Mouse (Mus musculus): ENCODE measurements around the gene 4930449I24Rik.
"Not testable (repeated sequence)": the region's sequence is repeated elsewhere in the genome, so short reads cannot be mapped to it uniquely, and the experiment has no call there.

Gene 4930449I24Rik

GRCm38 (mm10) chr5:146502099-146502498 lies at the start of gene 4930449I24Rik:
TSS of gene 4930449I24Rik (plus strand) at chr5:146502399.
- not testable (repeated sequence) for DNase-seq

GRCm38 (mm10) chr5:146453556-146453955 lies 48.6 kb upstream of the 4930449I24Rik start:
- no peak for DNase-seq

DNA sequence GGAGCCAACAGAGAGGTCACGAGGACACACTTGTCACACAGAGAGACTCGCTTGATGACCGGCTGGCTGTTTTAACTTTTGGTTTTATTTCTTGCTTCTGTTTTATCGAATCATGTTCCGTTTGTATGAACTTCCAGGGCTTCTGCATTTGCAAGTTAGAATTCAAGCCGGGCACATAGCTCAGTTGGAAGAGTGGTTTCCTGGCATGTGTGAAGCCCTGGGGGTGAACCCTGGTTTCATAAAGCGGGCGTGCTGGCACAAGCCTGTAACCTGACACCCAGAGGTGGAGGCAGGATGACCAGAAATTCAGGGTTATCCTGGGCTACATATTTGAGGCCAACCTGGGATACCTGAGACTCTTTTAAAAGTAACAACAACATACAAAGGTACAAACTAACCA lies 40.6 kb upstream of the 4930449I24Rik start:
- peak; percentile 58 to 84 for DNase-seq

DNA sequence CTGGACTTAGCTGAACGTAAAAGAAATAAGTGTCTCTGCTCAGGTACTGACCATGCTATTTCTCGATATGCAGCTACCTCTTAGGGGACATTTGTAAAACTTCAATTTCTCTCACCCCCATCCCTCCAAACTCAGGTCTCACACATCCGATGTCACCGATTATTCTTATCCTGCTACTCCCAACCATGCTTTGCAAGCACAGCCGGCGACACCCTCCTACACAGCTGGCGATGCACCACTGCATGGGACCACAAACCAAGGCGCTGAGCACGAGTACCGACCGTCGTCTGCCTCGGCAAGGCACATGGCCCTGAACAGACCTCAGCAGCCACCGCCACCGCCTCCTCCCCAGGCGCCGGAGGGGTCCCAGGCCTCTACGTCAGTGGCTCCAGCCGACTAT lies 35.5 kb upstream of the 4930449I24Rik start:
- no peak for DNase-seq

GRCm38 (mm10) chr5:146468311-146468710 lies 33.9 kb upstream of the 4930449I24Rik start:
- peak; percentile 10 to 42 for DNase-seq

DNA sequence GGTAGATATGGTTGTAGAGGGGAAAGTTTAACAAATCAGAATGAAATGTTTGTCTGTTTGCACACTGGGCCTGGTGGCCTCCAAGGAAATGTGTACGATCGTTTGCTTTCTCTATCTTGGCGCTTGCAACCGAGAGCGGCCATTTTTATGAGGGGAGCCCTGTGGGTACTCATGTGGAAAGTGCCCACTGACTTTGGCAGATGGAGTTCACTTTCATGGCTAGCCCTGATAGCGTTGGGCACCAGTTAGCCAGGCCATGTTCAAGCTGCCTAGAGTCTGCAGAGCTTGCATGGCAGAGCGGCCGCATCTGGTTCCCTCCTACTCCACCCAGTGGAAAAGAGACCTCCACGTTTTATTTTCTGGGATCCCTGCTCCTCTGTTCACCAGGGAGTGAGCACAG lies 31.4 kb upstream of the 4930449I24Rik start:
- no peak for DNase-seq

DNA sequence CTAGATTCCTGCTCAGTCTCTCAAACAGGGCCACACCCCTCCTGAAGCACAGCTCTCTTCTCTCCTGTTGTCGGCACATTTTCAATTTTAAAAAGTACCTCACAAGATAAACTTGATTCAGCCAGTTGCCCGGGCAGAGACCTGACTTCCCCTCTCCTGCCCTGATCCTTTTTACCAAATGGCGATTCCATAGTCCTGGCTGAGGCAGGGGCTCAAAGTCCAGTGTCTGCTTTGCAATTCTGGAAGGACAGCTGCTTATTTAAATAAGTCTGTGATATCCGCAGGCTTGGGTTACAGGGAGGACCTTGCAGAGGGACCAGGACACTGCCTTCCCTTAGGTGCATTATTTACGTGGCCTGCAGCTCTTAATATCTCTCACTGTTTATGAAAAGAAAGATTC lies 30.9 kb upstream of the 4930449I24Rik start:
- peak; percentile 32 to 51 for DNase-seq

- DNase-seq = no peak
Measured at GRCm38 (mm10) chr5:146471821-146472220, 30.4 kb upstream of the 4930449I24Rik start.

DNA sequence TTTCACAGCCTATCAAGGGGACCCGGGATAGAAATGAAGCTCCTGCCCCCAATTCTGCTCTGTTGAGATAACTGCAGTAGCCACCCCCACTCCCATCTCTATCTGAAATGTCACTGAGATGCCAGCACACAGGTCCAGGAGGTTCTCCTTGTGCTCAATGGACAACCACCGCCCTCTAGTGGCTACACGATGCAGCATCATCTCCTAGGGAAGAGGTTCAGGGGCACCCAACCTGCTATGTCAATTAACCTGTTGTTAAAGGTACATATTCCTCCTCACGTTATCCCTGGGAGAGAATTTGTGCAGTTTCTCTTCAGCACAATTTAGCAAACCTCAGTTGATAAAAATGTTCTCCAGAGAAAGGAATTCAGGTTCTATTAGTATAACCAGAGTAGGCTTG lies 22.6 kb upstream of the 4930449I24Rik start:
- DNase-seq = peak; percentile 49 to 54

GRCm38 (mm10) chr5:146481665-146482064 lies 20.5 kb upstream of the 4930449I24Rik start, which contains the start of gene Gm6408:
TSS of gene Gm6408 (plus strand) at chr5:146481965.
- not testable (repeated sequence) for DNase-seq

- DNase-seq = peak; percentile 42 to 68
Measured at GRCm38 (mm10) chr5:146488959-146489358, 13.2 kb upstream of the 4930449I24Rik start.

DNA sequence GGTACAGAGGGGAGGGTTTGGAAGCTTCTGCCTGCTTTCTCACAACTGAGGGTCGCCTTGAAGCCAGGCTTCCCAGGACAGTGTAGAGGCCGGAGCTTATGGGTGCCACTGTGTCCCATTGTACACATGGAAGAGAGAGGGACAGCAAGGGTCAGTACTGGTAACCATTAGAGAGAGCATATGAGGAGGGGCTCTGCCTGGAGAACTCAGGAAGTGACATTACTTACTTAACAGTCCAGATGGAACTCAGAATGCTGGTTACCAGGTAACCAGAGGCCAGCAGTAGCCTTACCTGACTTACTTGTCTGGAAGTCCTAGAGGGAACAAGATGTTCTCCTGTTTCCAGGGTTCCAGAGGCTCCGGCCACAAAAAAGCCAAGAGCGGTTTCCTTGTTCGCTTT lies 11.1 kb upstream of the 4930449I24Rik start, which contains the start of gene Gm6370:
Gm6370 (plus strand) TSS at position 301 of the 400 bp plus-strand sequence.
- DNase-seq = not testable (repeated sequence)

- not testable (repeated sequence) for DNase-seq
Measured at GRCm38 (mm10) chr5:146513823-146514222, 11.6 kb downstream of the 4930449I24Rik start, which contains the start of gene Gm3402. TSS of gene Gm3402 (plus strand) at chr5:146514123.

DNA sequence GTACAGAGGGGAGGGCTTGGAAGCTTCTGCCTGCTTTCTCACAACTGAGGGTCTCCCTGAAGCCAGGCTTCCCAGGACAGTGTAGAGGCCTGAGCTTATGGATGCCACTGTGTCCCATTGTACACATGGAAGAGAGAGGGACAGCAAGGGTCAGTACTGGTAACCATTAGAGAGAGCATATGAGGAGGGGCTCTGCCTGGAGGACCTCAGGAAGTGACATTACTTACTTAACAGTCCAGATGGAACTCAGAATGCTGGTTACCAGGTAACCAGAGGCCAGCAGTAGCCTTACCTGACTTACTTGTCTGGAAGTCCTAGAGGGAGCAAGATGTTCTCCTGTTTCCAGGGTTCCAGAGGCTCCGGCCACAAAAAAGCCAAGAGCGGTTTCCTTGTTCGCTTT lies 23.3 kb downstream of the 4930449I24Rik start, which contains the start of gene Gm3404:
Gm3404 (plus strand) TSS at position 301 of the 400 bp plus-strand sequence.
- not testable (repeated sequence) for DNase-seq

DNA sequence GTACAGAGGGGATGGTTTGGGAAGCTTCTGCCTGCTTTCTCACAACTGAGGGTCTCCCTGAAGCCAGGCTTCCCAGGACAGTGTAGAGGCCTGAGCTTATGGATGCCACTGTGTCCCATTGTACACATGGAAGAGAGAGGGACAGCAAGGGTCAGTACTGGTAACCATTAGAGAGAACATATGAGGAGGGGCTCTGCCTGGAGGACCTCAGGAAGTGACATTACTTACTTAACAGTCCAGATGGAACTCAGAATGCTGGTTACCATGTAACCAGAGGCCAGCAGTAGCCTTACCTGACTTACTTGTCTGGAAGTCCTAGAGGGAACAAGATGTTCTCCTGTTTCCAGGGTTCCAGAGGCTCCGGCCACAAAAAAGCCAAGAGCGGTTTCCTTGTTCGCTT lies 35.1 kb downstream of the 4930449I24Rik start, which contains the start of gene Gm3409:
Gm3409 (plus strand) TSS at position 301 of the 400 bp plus-strand sequence.
- not testable (repeated sequence) for DNase-seq
